9 mouse cellular contexts compared by ENCODE assay signal in the genomic region with DNA sequence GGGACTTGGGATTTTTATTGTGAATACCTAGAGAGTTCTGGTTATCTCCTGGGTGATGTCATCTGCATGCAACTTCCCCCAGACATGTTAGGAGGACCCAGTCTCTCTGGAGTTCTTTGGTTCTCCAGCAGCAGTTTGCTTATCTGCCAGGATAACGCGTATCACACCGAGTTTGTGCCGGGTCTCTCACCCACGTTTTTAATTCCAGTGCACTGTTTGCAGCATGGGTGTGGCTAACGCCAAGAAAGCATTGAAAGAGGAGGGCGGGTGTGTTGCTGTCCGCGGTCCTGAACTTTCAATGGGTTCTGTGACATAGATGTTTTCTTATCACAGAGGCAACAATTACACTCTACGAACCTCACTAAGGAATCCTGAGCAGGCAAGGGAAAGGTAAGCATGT. TPM values are rescaled to one million over a fixed set of nuclear protein-coding genes. Genes with fewer than 3 reads are reported as not detected.
A peak's percentile ranks its signal among the peaks of the same experiment; 100 is the strongest.
DNase-seq lines count a peak whose midpoint lies in the region; ATAC-seq and TF ChIP-seq lines count a peak whose summit lies in the region.
"Had no signal": no experiment of that assay in that cellular context is flagged by ENCODE, and none has a peak within 500 bp of the region (broad histone marks: within the 10 kb centered on the region; RNA-seq: fewer than 3 reads in every experiment).

No protein-coding gene starts in this region.

- H3K9me3 ChIP-seq in hindbrain, embryonic 10.5 days, result no peaks in the 10 kb centered on the region
- no peaks in the 10 kb centered on the region for H3K9me3 ChIP-seq in hindbrain, embryonic 16.5 days (ENCODE audit: control insufficient read depth, low read length)
- no peaks in the 10 kb centered on the region for H3K9me3 ChIP-seq in MEL (replicated peaks; ENCODE audit: insufficient read depth, low read length)
- no peaks in the 10 kb centered on the region for H3K9me3 ChIP-seq in liver, embryonic 14.5 days (ENCODE audit: control insufficient read depth, low read length)
- H3K9me3 ChIP-seq: limb, embryonic 13.5 days had no signal

- no peak for TF ChIP-seq CTCF in MEL (IDR thresholded peaks at IDR 0.05 in 2 of 3, conservative IDR thresholded peaks at IDR 0.05 in 1 of 3; ENCODE audit: control insufficient read depth in 1 of 3, insufficient read depth in 1 of 3, low read depth in 2 of 3, low read length in 3 of 3, poor library complexity in 1 of 3, severe bottlenecking in 1 of 3)
- TF ChIP-seq CTCF in liver, embryonic 14.5 days (IDR thresholded peaks at IDR 0.05; ENCODE audit: low read depth), result no peak

- no peak overlapping the region for H3K27ac ChIP-seq in hindbrain, embryonic 10.5 days
- H3K27ac ChIP-seq in hindbrain, embryonic 16.5 days (ENCODE audit: low read depth, low read length), result no peak overlapping the region
- no peak overlapping the region for H3K27ac ChIP-seq in MEL (ENCODE audit: control insufficient read depth, low read depth, low read length)
- no peak overlapping the region for H3K27ac ChIP-seq in liver, embryonic 14.5 days
- H3K27ac ChIP-seq: limb, embryonic 13.5 days had no signal

- H3K36me3 ChIP-seq in hindbrain, embryonic 10.5 days, result no peaks in the 10 kb centered on the region
- no peaks in the 10 kb centered on the region for H3K36me3 ChIP-seq in hindbrain, embryonic 16.5 days (ENCODE audit: control insufficient read depth, insufficient read depth, low read length)
- peaks cover 0 to 4% of the 10 kb centered on the region in 2 experiments; a peak in 2 of 4 replicates for H3K36me3 ChIP-seq in MEL (ENCODE audit: control insufficient read depth in 1 of 2, insufficient read depth in 2 of 2, low read length in 2 of 2)
- no peaks in the 10 kb centered on the region for H3K36me3 ChIP-seq in liver, embryonic 14.5 days (replicated peaks; ENCODE audit: control insufficient read depth, insufficient read depth, low read depth)
- H3K36me3 ChIP-seq: limb, embryonic 13.5 days had no signal

- no peaks in the 10 kb centered on the region for H3K79me2 ChIP-seq in MEL (ENCODE audit: control insufficient read depth, insufficient read depth, low read length, poor library complexity)

- no peak overlapping the region for H3K9ac ChIP-seq in hindbrain, embryonic 16.5 days (ENCODE audit: low read depth, low read length)
- H3K9ac ChIP-seq in MEL (ENCODE audit: control insufficient read depth, low read depth, low read length, poor library complexity, severe bottlenecking), result no peak overlapping the region
- no peak overlapping the region for H3K9ac ChIP-seq in liver, embryonic 14.5 days (replicated peaks)
- H3K9ac ChIP-seq: limb, embryonic 13.5 days had no signal

- peaks cover 3% of the 10 kb centered on the region; the same call in 1 of the 2 replicates for H3K4me1 ChIP-seq in hindbrain, embryonic 10.5 days (replicated peaks)
- H3K4me1 ChIP-seq in hindbrain, embryonic 16.5 days (ENCODE audit: control insufficient read depth, insufficient read depth, low read depth, low read length), result no peaks in the 10 kb centered on the region
- H3K4me1 ChIP-seq in MEL (ENCODE audit: control insufficient read depth in 1 of 2, insufficient read depth in 2 of 2, low read length in 2 of 2), result peaks cover 0 to 8% of the 10 kb centered on the region in 2 experiments; a peak in 1 of 4 replicates
- no peaks in the 10 kb centered on the region for H3K4me1 ChIP-seq in liver, embryonic 14.5 days (replicated peaks; ENCODE audit: control insufficient read depth in 2 of 2, insufficient read depth in 2 of 2, low read length in 1 of 2)
- H3K4me1 ChIP-seq: limb, embryonic 13.5 days had no signal

- peak; percentile 6 to 62; a peak in 1 of 4 replicates for TF ChIP-seq EP300 in MEL (IDR thresholded peaks at IDR 0.05; ENCODE audit: low read depth in 1 of 2, low read length in 2 of 2)
- TF ChIP-seq EP300 in liver, embryonic 14.5 days (IDR thresholded peaks at IDR 0.05; ENCODE audit: low read depth), result no peak

- H3K27me3 ChIP-seq in hindbrain, embryonic 10.5 days (ENCODE audit: insufficient read depth, poor library complexity, severe bottlenecking), result no peaks in the 10 kb centered on the region
- no peaks in the 10 kb centered on the region for H3K27me3 ChIP-seq in hindbrain, embryonic 16.5 days (replicated peaks; ENCODE audit: control insufficient read depth, insufficient read depth, low read length)
- H3K27me3 ChIP-seq in MEL (ENCODE audit: control insufficient read depth in 1 of 2, insufficient read depth in 2 of 2, low read length in 2 of 2), result peaks cover 0 to 2% of the 10 kb centered on the region in 2 experiments; a peak in 2 of 4 replicates
- no peaks in the 10 kb centered on the region for H3K27me3 ChIP-seq in liver, embryonic 14.5 days (ENCODE audit: control insufficient read depth, insufficient read depth, low read length)
- H3K27me3 ChIP-seq: limb, embryonic 13.5 days had no signal

- peak; percentile 62 for DNase-seq in hindbrain, embryonic 10.5 days (ENCODE audit: low spot score)
- DNase-seq in MEL (ENCODE audit: low read depth, low spot score), result peak; percentile 86
- DNase-seq in embryo, embryonic 9.5 days (ENCODE audit: extremely low spot score), result peak; percentile 57
- peak; percentile 33 to 39 (median 36) for DNase-seq in liver, embryonic 14.5 days (ENCODE audit: low read depth in 3 of 3, low spot score in 3 of 3)
- peak; percentile 81 for DNase-seq in testis, postnatal 10 days (ENCODE audit: low spot score)
- DNase-seq in frontal cortex, postnatal 10 days (ENCODE audit: low spot score in 2 of 2), result no peak

- ATAC-seq in hindbrain, embryonic 16.5 days, result no peak
- no peak for ATAC-seq in liver, embryonic 14.5 days (ENCODE audit: insufficient read depth)
- ATAC-seq in monocyte, adult 5-6 weeks (replicated peaks; ENCODE audit: insufficient number of reproducible peaks, low FRiP score, low TSS enrichment, poor library complexity, severe bottlenecking), result no peak

- no peak overlapping the region for H3K4me3 ChIP-seq in hindbrain, embryonic 10.5 days
- no peak overlapping the region for H3K4me3 ChIP-seq in hindbrain, embryonic 16.5 days (ENCODE audit: low read length)
- no peak overlapping the region for H3K4me3 ChIP-seq in MEL (ENCODE audit: control insufficient read depth in 1 of 2, insufficient read depth in 1 of 2, low read depth in 2 of 2, low read length in 2 of 2)
- H3K4me3 ChIP-seq in liver, embryonic 14.5 days (ENCODE audit: insufficient read depth in 1 of 2, low read depth in 2 of 2, low read length in 2 of 2), result no peak overlapping the region
- H3K4me3 ChIP-seq: limb, embryonic 13.5 days had no signal

- no peak overlapping the region for H3K4me2 ChIP-seq in hindbrain, embryonic 16.5 days (ENCODE audit: low read length)
- H3K4me2 ChIP-seq in liver, embryonic 14.5 days (ENCODE audit: low read depth), result no peak overlapping the region
- H3K4me2 ChIP-seq: limb, embryonic 13.5 days had no signal

- TF ChIP-seq POLR2A in MEL (IDR thresholded peaks at IDR 0.05; ENCODE audit: control insufficient read depth in 1 of 2, insufficient read depth in 1 of 2, low read depth in 1 of 2, low read length in 2 of 2, poor library complexity in 1 of 2), result no peak

- 3% methylated on average over 10 of the region's 10 CpGs for WGBS in hindbrain, embryonic 10.5 days
- WGBS in hindbrain, embryonic 16.5 days, result 6% methylated on average over 10 of the region's 10 CpGs
- 3% methylated on average over 10 of the region's 10 CpGs for WGBS in liver, embryonic 14.5 days (ENCODE audit: insufficient replicate concordance)

- no peak for TF ChIP-seq RAD21 in MEL (IDR thresholded peaks at IDR 0.05; ENCODE audit: low read depth, low read length)

TF ChIP-seq in MEL, 35 proteins besides CTCF, POLR2A, EP300 and RAD21 (continues in another document):
- TF ChIP-seq MAX (IDR thresholded peaks at IDR 0.05; ENCODE audit: low read length), result peak; percentile 77
- TF ChIP-seq NELFE (IDR thresholded peaks at IDR 0.05; ENCODE audit: low read depth, low read length), result no peak
- no peak for TF ChIP-seq ZNF384 (IDR thresholded peaks at IDR 0.05; ENCODE audit: low read depth, low read length)
- peak; percentile 47; the same call in 1 of the 2 replicates for TF ChIP-seq TCF12 (IDR thresholded peaks at IDR 0.05; ENCODE audit: low read depth, low read length)
- TF ChIP-seq BHLHE40 (IDR thresholded peaks at IDR 0.05; ENCODE audit: borderline replicate concordance, low read depth, low read length), result no peak
- 0 out of 2 replicates have a peak, but pooled peaks have one; percentile 38 for TF ChIP-seq GATA1 (IDR thresholded peaks at IDR 0.05; ENCODE audit: low read depth, low read length)
- peak; percentile 99 for TF ChIP-seq MXI1 (IDR thresholded peaks at IDR 0.05; ENCODE audit: low read depth, low read length)
- TF ChIP-seq ETS1 (IDR thresholded peaks at IDR 0.05; ENCODE audit: low read depth, low read length), result peak; percentile 54; the same call in 1 of the 2 replicates
- no peak for TF ChIP-seq TBP (IDR thresholded peaks at IDR 0.05; ENCODE audit: low read depth, low read length)
- peak; percentile 44; the same call in 1 of the 2 replicates for TF ChIP-seq MAZ (IDR thresholded peaks at IDR 0.05; ENCODE audit: low read depth, low read length)
- no peak for TF ChIP-seq ZC3H11A (IDR thresholded peaks at IDR 0.05; ENCODE audit: low read depth, low read length)
- TF ChIP-seq SIN3A (IDR thresholded peaks at IDR 0.05; ENCODE audit: low read length), result peak; percentile 98
- TF ChIP-seq USF1 (IDR thresholded peaks at IDR 0.05; ENCODE audit: low read depth, low read length), result no peak; the same call in 1 of the 2 replicates

RNA-seq across cellular contexts. Expression of gene Rnf38, which starts 26.7 kb away (rescaled TPM):
- 33.9 and 39.0 TPM in 2 replicates for polyA plus RNA-seq in hindbrain, embryonic 10.5 days (2016; fragmentation: Nextera tagmentation; extraction: Ambion mirVana)
- 20.9 and 28.3 TPM in 2 replicates for polyA plus RNA-seq in hindbrain, embryonic 16.5 days (2015; fragmentation: Nextera tagmentation; extraction: Ambion mirVana)
- total RNA-seq in MEL (2012; rRNA removed), result 6.8 and 7.9 TPM in 2 replicates
- 10 to 100 TPM in 1 of 2 experiments, not detected in 1; 22.8 TPM for polyA plus RNA-seq in MEL (2012; ENCODE audit: insufficient read depth in 1 of 2, insufficient read length in 2 of 2, low read depth in 1 of 2, low replicate concordance in 2 of 2, missing spikeins in 1 of 2)
- 24.7 and 26.2 TPM in 2 replicates for polyA plus RNA-seq in liver, embryonic 14.5 days (2012; rRNA removed)
- polyA plus RNA-seq in liver, embryonic 14.5 days (2014; fragmentation: Nextera tagmentation; extraction: Ambion mirVana), result 14.0 and 15.4 TPM in 2 replicates
- 38.0 to 62.4 TPM (median 46.1 TPM) in 3 replicates for total RNA-seq in monocyte, adult 5-6 weeks (2017)

RNA-seq across cellular contexts. Expression of gene Melk, which starts 40.4 kb away (rescaled TPM):
- polyA plus RNA-seq in hindbrain, embryonic 10.5 days (2016; fragmentation: Nextera tagmentation; extraction: Ambion mirVana), result 53.7 and 74.1 TPM in 2 replicates
- polyA plus RNA-seq in hindbrain, embryonic 16.5 days (2015; fragmentation: Nextera tagmentation; extraction: Ambion mirVana), result 7.1 and 9.3 TPM in 2 replicates
- total RNA-seq in MEL (2012; rRNA removed), result 14.7 and 15.1 TPM in 2 replicates
- polyA plus RNA-seq in MEL (2012; ENCODE audit: insufficient read depth in 1 of 2, insufficient read length in 2 of 2, low read depth in 1 of 2, low replicate concordance in 2 of 2, missing spikeins in 1 of 2), result 10 to 100 TPM in 1 of 2 experiments, not detected in 1; 18.2 TPM
- polyA plus RNA-seq in liver, embryonic 14.5 days (2012; rRNA removed), result 7.1 and 10.9 TPM in 2 replicates
- polyA plus RNA-seq in liver, embryonic 14.5 days (2014; fragmentation: Nextera tagmentation; extraction: Ambion mirVana), result 19.4 and 19.9 TPM in 2 replicates
- total RNA-seq in monocyte, adult 5-6 weeks (2017), result 0.48 to 1.2 TPM in 2 of 3 replicates, not detected in the other

Comparison
In these comparisons a context has a peak if more than half of its experiments do, and no peak if none do; other contexts are left out.
1. DNase-seq: peak in hindbrain, embryonic 10.5 days (single experiment), MEL (single experiment), embryo, embryonic 9.5 days (single experiment), liver, embryonic 14.5 days (3 of 3) and testis, postnatal 10 days (single experiment); none in frontal cortex, postnatal 10 days (0 of 2).